Mouse (Mus musculus): ENCODE data around the gene Thap2. TPM values are rescaled to one million over a fixed set of nuclear protein-coding genes. Genes with fewer than 3 reads are reported as not detected.

Gene Thap2
- polyA plus RNA-seq (2015; fragmentation: Nextera tagmentation; extraction: Ambion mirVana), result 21.3 and 24.1 TPM in 2 replicates

DNA sequence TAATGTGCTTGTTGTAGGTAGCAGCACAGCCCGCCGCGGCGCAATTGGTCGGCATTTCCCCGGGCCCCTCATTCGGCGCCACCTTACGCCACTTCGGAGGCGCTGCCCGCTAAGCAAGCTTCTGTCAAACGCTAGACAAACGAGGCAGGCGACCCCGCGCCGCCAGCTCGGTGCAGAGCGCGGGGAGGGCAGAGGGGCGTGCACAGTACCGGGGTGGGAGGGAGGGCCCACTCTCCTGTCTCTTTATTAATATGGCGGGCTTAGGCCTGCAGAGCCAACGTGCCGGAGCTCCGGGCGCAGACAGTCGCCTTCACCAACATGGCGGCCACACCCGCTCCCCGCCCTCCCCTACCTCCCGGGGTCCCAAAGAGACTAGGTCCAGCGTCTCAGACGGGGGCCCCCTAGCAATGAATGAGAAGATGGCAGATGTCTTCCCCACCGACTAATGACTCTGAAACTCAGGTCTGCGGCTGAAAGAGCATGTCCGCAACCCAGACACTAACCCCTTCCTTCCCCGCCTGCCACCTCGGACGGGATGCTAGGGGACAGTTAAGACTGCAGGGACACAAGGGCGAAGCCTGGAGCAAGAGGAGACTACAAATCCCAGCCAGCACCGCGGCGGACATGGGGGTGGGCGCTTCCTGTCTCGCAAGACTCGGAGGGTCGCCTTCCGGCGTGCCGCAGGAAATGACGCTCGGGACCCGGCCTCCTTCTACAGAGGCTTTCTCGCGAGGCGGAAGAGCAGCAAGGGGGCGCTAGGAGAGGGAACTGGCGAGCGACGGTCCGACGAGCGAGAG, at the start of gene Thap2, which contains the start of gene Zfc3h1:
Gene Thap2 (minus strand): TSS at position 223 of the 797 bp plus-strand sequence.
Gene Zfc3h1 (plus strand): TSS at position 739 of the 797 bp plus-strand sequence.
- ATAC-seq (ENCODE audit: insufficient read depth, low FRiP score), result peak; percentile 98
- H3K27ac ChIP-seq (ENCODE audit: low read length), result peak within 1 kb of the TSS; percentile 99
- no peaks in the 10 kb centered on the region for H3K27me3 ChIP-seq (ENCODE audit: control insufficient read depth, insufficient read depth, low read length)
- H3K4me1 ChIP-seq (ENCODE audit: control insufficient read depth, insufficient read depth, low read length), result peaks cover 23% of the 10 kb centered on the region
- no peaks in the 10 kb centered on the region for H3K9me3 ChIP-seq (replicated peaks; ENCODE audit: control insufficient read depth, low read length)
- WGBS, result under 1% methylated on average over 63 of the region's 65 CpGs
- H3K9ac ChIP-seq (ENCODE audit: low read length), result peak within 1 kb of the TSS; percentile 96
- no peaks in the 10 kb centered on the region for H3K36me3 ChIP-seq (ENCODE audit: control insufficient read depth, insufficient read depth, low read length)
- peak within 1 kb of the TSS; percentile 80 for H3K4me2 ChIP-seq (ENCODE audit: low read depth, low read length)
- H3K4me3 ChIP-seq (replicated peaks; ENCODE audit: low read length), result peak within 1 kb of the TSS; percentile 96

DNA sequence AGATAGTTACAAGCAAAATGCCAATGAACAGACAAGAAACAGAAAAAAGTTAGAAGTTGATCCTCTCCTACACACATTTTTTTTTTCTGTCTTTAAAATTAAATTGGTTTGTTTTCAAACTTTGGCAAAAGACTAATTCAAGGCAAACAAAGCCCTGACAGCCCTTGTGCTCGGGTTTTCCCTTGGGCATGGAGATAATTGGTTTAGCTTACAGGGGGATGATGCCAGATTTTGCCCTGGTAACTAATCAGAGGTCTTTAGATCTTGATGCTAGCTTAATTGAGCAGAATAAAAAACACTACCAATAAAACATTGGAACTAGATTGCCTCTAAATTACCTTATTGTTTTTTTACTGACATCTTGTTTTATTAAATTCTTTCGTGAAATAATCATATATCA, 41.1 kb upstream of the Thap2 start:
- Histone ChIP-seq H3K27ac (ENCODE audit: low read length) (no peak overlapping the region), H3K36me3 (ENCODE audit: control insufficient read depth, insufficient read depth, low read length) (peaks cover 36% of the 10 kb centered on the region), H3K4me1 (ENCODE audit: control insufficient read depth, insufficient read depth, low read length) (no peaks in the 10 kb centered on the region), H3K4me3 (replicated peaks; ENCODE audit: low read length) (no peak overlapping the region), H3K27me3 (ENCODE audit: control insufficient read depth, insufficient read depth, low read length) (no peaks in the 10 kb centered on the region), H3K9me3 (replicated peaks; ENCODE audit: control insufficient read depth, low read length) (no peaks in the 10 kb centered on the region), H3K9ac (ENCODE audit: low read length) (no peak overlapping the region), H3K4me2 (ENCODE audit: low read depth, low read length) (no peak overlapping the region)
- WGBS, result 69% methylated on average over 2 of the region's 2 CpGs
- ATAC-seq (ENCODE audit: insufficient read depth, low FRiP score), result no peak

GRCm38 (mm10) chr10:115421976-115422375, 37.7 kb upstream of the Thap2 start:
- H3K27ac ChIP-seq (ENCODE audit: low read length), result no peak overlapping the region
- 83% methylated on average over 4 of the region's 4 CpGs for WGBS
- H3K36me3 ChIP-seq (ENCODE audit: control insufficient read depth, insufficient read depth, low read length), result peaks cover 17% of the 10 kb centered on the region

DNA sequence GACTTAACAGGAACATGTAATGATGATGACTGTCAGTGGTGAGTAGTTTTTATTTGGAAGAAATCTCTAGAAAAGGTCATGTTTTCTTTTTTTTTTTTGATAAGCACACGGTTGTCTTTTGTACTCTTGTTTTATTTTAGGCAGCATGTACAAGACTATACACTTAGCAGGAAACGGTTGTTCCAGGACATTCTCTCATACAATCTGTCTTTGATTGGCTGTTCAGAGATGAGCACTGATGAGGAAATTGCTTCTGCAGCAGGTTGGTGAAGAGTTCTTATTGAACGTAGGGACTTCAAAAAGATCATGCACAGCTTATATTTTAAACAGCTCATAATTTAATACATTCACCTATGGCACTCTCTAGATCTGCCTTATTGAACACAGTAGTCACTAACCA, 29.8 kb upstream of the Thap2 start:
- 84% methylated on average over 3 of the region's 3 CpGs for WGBS

More at GRCm38 (mm10) chr10:115421976-115422375, 37.7 kb upstream of the Thap2 start:
- Histone ChIP-seq H3K9ac (ENCODE audit: low read length) (no peak overlapping the region), H3K27me3 (ENCODE audit: control insufficient read depth, insufficient read depth, low read length) (no peaks in the 10 kb centered on the region), H3K4me3 (replicated peaks; ENCODE audit: low read length) (no peak overlapping the region), H3K4me1 (ENCODE audit: control insufficient read depth, insufficient read depth, low read length) (no peaks in the 10 kb centered on the region), H3K4me2 (ENCODE audit: low read depth, low read length) (no peak overlapping the region), H3K9me3 (replicated peaks; ENCODE audit: control insufficient read depth, low read length) (no peaks in the 10 kb centered on the region)
- ATAC-seq (ENCODE audit: insufficient read depth, low FRiP score), result no peak

DNA sequence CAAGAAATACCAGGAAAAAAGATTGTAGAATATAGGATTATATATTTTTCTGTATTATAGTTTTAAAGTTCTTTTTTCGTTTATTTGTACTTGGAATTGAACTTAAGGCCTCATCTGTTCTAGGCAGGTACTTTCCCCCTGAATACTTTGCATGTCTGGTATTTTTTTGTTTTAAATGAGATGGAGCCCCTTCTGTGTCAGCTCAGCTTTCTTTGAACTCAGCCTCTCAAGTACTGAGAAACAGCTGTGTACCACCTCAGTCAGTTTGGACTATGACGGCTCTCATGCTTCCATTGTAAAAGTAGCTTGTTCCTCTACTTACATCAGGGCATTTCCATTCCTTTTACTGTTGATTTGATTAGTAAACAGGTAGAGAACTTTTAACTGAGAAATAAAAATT, 29.3 kb upstream of the Thap2 start:
- Histone ChIP-seq H3K4me2 (ENCODE audit: low read depth, low read length) (no peak overlapping the region), H3K36me3 (ENCODE audit: control insufficient read depth, insufficient read depth, low read length) (peaks cover 28% of the 10 kb centered on the region), H3K27me3 (ENCODE audit: control insufficient read depth, insufficient read depth, low read length) (no peaks in the 10 kb centered on the region), H3K4me1 (ENCODE audit: control insufficient read depth, insufficient read depth, low read length) (no peaks in the 10 kb centered on the region), H3K4me3 (replicated peaks; ENCODE audit: low read length) (no peak overlapping the region), H3K27ac (ENCODE audit: low read length) (no peak overlapping the region), H3K9ac (ENCODE audit: low read length) (no peak overlapping the region), H3K9me3 (replicated peaks; ENCODE audit: control insufficient read depth, low read length) (no peaks in the 10 kb centered on the region)
- 94% methylated on average over 2 of the region's 2 CpGs for WGBS
- no peak for ATAC-seq (ENCODE audit: insufficient read depth, low FRiP score)

More for the DNA sequence above, 29.8 kb upstream of the Thap2 start:
- ATAC-seq (ENCODE audit: insufficient read depth, low FRiP score), result no peak
- Histone ChIP-seq H3K27me3 (ENCODE audit: control insufficient read depth, insufficient read depth, low read length) (no peaks in the 10 kb centered on the region), H3K9ac (ENCODE audit: low read length) (no peak overlapping the region), H3K4me1 (ENCODE audit: control insufficient read depth, insufficient read depth, low read length) (no peaks in the 10 kb centered on the region), H3K9me3 (replicated peaks; ENCODE audit: control insufficient read depth, low read length) (no peaks in the 10 kb centered on the region), H3K4me2 (ENCODE audit: low read depth, low read length) (no peak overlapping the region), H3K27ac (ENCODE audit: low read length) (no peak overlapping the region), H3K4me3 (replicated peaks; ENCODE audit: low read length) (no peak overlapping the region), H3K36me3 (ENCODE audit: control insufficient read depth, insufficient read depth, low read length) (peaks cover 28% of the 10 kb centered on the region)

GRCm38 (mm10) chr10:115406393-115406792, 22.1 kb upstream of the Thap2 start:
- peaks cover 28% of the 10 kb centered on the region for H3K36me3 ChIP-seq (ENCODE audit: control insufficient read depth, insufficient read depth, low read length)
- no peak overlapping the region for H3K4me2 ChIP-seq (ENCODE audit: low read depth, low read length)

DNA sequence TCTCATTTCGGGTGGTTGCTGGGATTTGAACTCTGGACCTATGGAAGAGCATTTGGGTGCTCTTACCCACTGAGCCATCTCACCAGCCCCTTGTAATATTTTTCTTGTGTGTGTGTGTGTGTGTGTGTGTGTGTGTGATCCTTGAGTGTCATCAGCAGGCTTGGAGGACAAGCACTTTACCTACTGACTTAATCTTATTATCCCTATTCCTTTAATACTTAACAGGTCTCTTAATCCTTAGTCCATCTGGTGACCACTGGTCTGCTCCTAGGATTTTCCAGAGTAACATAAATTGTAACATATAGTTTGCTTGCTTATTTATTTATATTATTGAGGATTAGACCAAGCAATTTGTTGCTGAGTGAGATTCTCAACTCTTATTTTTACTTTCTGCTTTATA, 7.7 kb upstream of the Thap2 start:
- H3K27me3 ChIP-seq (ENCODE audit: control insufficient read depth, insufficient read depth, low read length), result no peaks in the 10 kb centered on the region
- peaks cover 16% of the 10 kb centered on the region for H3K4me1 ChIP-seq (ENCODE audit: control insufficient read depth, insufficient read depth, low read length)
- peaks cover 4% of the 10 kb centered on the region; the same call in 1 of the 2 replicates for H3K36me3 ChIP-seq (ENCODE audit: control insufficient read depth, insufficient read depth, low read length)
- no peak overlapping the region for H3K4me2 ChIP-seq (ENCODE audit: low read depth, low read length)
- ATAC-seq (ENCODE audit: insufficient read depth, low FRiP score), result no peak
- no peak overlapping the region for H3K9ac ChIP-seq (ENCODE audit: low read length)
- no peak overlapping the region for H3K4me3 ChIP-seq (replicated peaks; ENCODE audit: low read length)
- H3K9me3 ChIP-seq (replicated peaks; ENCODE audit: control insufficient read depth, low read length), result no peaks in the 10 kb centered on the region
- H3K27ac ChIP-seq (ENCODE audit: low read length), result no peak overlapping the region
- 82% methylated on average over 1 of the region's 1 CpGs for WGBS

More at GRCm38 (mm10) chr10:115406393-115406792, 22.1 kb upstream of the Thap2 start:
- H3K4me3 ChIP-seq (replicated peaks; ENCODE audit: low read length), result no peak overlapping the region
- H3K4me1 ChIP-seq (ENCODE audit: control insufficient read depth, insufficient read depth, low read length), result no peaks in the 10 kb centered on the region
- no peak for ATAC-seq (ENCODE audit: insufficient read depth, low FRiP score)
- H3K9me3 ChIP-seq (replicated peaks; ENCODE audit: control insufficient read depth, low read length), result no peaks in the 10 kb centered on the region
- H3K9ac ChIP-seq (ENCODE audit: low read length), result no peak overlapping the region
- no peak overlapping the region for H3K27ac ChIP-seq (ENCODE audit: low read length)
- WGBS, result 60% methylated on average over 6 of the region's 6 CpGs
- no peaks in the 10 kb centered on the region for H3K27me3 ChIP-seq (ENCODE audit: control insufficient read depth, insufficient read depth, low read length)

- no peak for ATAC-seq (ENCODE audit: insufficient read depth, low FRiP score)
- H3K36me3 ChIP-seq (ENCODE audit: control insufficient read depth, insufficient read depth, low read length), result peaks cover 2% of the 10 kb centered on the region; the same call in 1 of the 2 replicates
These were observed 6.8 kb upstream of the Thap2 start for GRCm38 (mm10) chr10:115391076-115391475.

GRCm38 (mm10) chr10:115387891-115388290, 3.6 kb upstream of the Thap2 start:
- 83% methylated on average over 3 of the region's 3 CpGs for WGBS

More at GRCm38 (mm10) chr10:115391076-115391475, 6.8 kb upstream of the Thap2 start:
- H3K27me3 ChIP-seq (ENCODE audit: control insufficient read depth, insufficient read depth, low read length), result no peaks in the 10 kb centered on the region
- H3K4me2 ChIP-seq (ENCODE audit: low read depth, low read length), result no peak overlapping the region
- 93% methylated on average over 4 of the region's 4 CpGs for WGBS
- no peak overlapping the region for H3K27ac ChIP-seq (ENCODE audit: low read length)
- no peak overlapping the region for H3K9ac ChIP-seq (ENCODE audit: low read length)
- H3K9me3 ChIP-seq (replicated peaks; ENCODE audit: control insufficient read depth, low read length), result no peaks in the 10 kb centered on the region
- H3K4me3 ChIP-seq (replicated peaks; ENCODE audit: low read length), result no peak overlapping the region
- peaks cover 12% of the 10 kb centered on the region for H3K4me1 ChIP-seq (ENCODE audit: control insufficient read depth, insufficient read depth, low read length)

More at GRCm38 (mm10) chr10:115387891-115388290, 3.6 kb upstream of the Thap2 start:
- no peak overlapping the region for H3K9ac ChIP-seq (ENCODE audit: low read length)
- no peak overlapping the region for H3K27ac ChIP-seq (ENCODE audit: low read length)
- H3K9me3 ChIP-seq (replicated peaks; ENCODE audit: control insufficient read depth, low read length), result no peaks in the 10 kb centered on the region
- H3K4me2 ChIP-seq (ENCODE audit: low read depth, low read length), result no peak overlapping the region
- H3K36me3 ChIP-seq (ENCODE audit: control insufficient read depth, insufficient read depth, low read length), result no peaks in the 10 kb centered on the region
- peaks cover 15% of the 10 kb centered on the region for H3K4me1 ChIP-seq (ENCODE audit: control insufficient read depth, insufficient read depth, low read length)
- no peak overlapping the region for H3K4me3 ChIP-seq (replicated peaks; ENCODE audit: low read length)
- H3K27me3 ChIP-seq (ENCODE audit: control insufficient read depth, insufficient read depth, low read length), result no peaks in the 10 kb centered on the region
- ATAC-seq (ENCODE audit: insufficient read depth, low FRiP score), result no peak

Data from stomach, embryonic 16.5 days (tissue).